Mouse (Mus musculus) thymus, postnatal 14 days (tissue): ENCODE data around the gene Ptpn5.
A peak's percentile ranks its signal among the peaks of the same experiment; 100 is the strongest.

Experiments
- DNase-seq: peaks from one replicate; pipeline ENCODE4 v3.0.0; 2021

The Ptpn5 gene

DNA sequence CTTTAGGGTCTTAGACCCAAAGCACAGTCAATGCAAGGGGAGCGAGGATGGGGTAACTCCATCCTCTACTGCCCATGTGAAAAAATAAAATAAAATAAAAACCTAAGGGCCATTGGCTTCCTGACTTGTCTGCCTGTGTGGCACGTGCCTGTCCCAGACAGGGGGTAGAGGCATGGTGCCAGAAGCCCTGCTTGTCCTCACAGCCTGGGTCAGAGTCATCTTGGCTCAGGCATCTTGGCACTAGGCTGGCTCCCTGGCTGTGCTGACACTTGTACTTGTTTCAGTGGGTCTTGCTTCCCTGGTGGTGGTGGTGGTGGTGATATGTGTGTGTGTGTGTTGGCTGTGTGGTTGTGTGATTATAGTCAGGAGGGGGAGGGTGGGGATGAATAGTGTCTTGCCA is 78.8 kb downstream of the Ptpn5 start:
- no peak for DNase-seq

DNA sequence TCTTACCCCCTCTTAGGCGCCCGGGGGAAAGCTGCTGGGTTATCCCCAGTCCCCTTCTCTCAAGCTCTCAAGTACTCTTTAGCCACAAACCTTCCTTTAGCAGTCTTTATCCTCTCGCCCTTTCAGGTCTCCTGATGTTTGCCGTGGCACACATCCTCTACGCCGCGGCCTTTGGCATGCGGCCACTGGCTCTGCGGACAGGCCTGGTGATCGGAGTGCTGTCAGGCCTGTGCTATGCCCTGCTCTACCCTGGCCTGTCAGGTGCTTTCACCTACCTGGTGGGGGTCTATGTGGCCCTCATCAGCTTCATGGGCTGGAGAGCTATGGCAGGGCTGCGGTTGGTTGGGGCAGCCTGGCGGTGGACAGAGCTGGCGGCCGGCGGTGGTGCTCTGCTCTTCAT is 80.2 kb downstream of the Ptpn5 start:
- DNase-seq = no peak

- no peak for DNase-seq
These were observed 81.2 kb downstream of the Ptpn5 start for GRCm38 (mm10) chr7:47052276-47052675.

GRCm38 (mm10) chr7:47051404-47052151 is 81.9 kb downstream of the Ptpn5 start:
- DNase-seq = peak; percentile 33

- DNase-seq = no peak
These were observed 82.7 kb downstream of the Ptpn5 start for GRCm38 (mm10) chr7:47050766-47051165.

GRCm38 (mm10) chr7:47050366-47050765 is 83.1 kb downstream of the Ptpn5 start, which contains the start of gene Tmem86a:
TSS of gene Tmem86a (plus strand) at chr7:47050601.
- DNase-seq = peak; percentile 97

DNA sequence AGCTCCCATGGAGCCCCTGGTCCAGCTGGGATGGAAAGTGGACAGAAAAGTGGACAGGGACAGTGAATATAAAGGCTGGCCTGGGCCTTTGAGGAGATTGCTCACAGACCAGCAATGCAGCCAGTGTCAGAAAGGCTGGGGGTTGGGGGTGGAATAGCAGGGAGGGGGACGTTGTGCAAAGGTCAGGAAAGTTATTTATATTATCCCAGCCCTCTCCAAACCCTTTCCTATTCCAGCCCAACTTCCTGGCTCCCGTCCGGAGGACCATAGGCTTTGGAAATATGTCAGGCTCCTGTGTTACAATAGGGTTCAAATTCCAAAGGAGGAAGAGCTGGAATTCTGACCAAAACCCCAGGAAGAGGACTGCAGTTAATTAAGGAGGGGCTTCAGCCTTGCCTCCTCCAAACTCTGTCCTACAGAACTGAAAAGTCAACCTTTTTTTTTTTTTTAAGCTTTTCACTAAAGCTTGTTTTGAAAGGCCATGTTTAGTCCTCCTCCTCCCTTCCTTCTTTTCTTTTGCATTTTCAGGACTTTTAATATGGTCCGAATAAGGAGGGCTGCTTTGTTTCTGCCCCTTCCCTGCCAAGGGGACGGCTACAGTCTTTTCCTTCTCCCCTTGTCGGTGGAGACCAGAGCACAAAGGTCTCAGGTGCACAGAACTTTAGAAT is 90.5 kb downstream of the Ptpn5 start:
- no peak for DNase-seq

GRCm38 (mm10) chr7:47042121-47042520 is 91.4 kb downstream of the Ptpn5 start:
- DNase-seq = no peak

GRCm38 (mm10) chr7:47041706-47042105 is 91.8 kb downstream of the Ptpn5 start:
- no peak for DNase-seq

DNA sequence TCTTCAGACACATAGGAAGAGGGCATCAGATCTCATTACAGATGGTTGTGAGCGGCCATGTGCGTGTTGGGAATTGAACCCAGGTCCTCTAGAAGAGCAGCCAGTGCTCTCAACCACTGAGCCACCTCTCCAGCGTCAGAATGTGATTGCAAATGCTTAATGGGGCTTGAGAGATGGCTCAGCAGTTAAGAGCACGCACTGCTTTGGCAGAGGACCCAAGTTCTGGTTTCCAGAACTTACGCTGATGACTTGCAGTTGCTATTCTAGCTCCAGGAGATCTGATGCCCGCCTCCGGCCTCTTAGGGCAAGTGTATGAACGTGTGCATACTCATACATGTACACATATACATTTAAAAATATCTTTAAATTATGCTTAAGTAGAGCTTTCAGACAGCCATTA is 98.1 kb downstream of the Ptpn5 start:
- DNase-seq = no peak

DNA sequence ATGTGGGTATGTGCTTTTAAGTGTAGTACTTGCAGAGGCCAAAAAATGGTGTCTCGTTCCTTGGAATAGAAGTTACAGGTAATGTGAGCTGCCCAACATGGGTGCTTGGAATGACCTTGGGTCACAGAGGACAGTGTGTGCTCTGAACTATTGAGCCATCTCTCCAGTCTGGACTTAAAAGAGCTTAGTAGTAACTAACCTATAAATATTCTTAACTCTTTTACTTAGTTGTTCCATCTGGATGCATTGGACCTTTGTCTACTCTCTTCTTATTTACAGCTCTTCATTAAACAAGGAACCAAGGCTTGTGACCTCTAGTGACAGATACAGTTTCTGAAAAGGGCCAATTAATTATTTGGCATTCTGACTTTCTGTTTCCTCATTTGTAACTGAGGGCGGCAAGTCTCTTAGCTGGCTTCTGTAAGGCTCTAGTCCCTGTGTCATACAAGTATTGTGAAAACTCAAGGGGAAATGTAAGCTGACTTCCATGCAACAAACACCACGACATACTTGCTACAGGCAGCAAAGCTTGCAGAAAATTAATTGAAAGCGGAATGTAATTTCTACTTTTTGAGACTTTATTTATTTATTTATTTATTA is 98.6 kb downstream of the Ptpn5 start:
- DNase-seq = no peak

- no peak for DNase-seq
These were observed 102.1 kb downstream of the Ptpn5 start for GRCm38 (mm10) chr7:47031371-47031770.

DNA sequence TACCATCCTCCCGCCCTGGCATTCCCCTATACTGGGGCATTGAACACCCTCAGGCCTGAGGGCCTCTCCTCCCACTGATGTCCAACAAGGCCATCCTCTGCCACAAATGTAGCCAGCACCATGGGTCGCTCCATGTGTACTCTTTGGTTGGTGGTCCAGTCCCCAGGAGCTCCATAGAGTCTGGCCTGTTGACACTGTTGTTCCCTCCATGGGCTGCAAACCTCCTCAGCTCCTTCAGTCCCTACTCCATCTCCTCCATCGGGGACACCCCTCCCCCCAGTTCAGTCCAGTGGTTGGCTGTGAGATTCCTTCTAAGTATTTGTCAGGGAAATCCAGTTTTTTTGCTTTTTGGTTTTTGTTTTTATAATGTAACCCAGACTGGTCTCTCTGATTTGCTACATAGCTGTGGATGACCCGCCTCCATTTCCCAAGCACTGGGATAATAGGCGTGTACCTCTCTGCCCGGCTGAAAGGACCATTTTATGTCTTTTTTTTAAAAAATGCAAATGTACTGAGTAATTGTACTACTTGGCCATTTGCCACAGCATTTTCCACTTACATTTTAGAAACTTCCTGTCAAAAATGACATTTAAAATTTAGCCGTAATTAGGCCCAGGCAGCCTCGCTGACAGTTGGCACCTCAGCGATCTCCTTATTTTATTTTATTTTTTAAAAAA is 102.8 kb downstream of the Ptpn5 start:
- no peak for DNase-seq
